Mouse (Mus musculus) ES-Bruce4 (cell line): Measurements from ENCODE around the gene Rnf32. TPM values are rescaled to one million over a fixed set of nuclear protein-coding genes. Genes with fewer than 3 reads are reported as not detected.

ENCODE experiments used
- H3K27ac ChIP-seq: 2 replicates; pipeline ENCODE4 v1.5.1; 2012; ENCODE audit warnings: low read length, inconsistent platforms; ENCODE audit not compliant: insufficient read depth
- H3K27me3 ChIP-seq: 2 replicates; pipeline ENCODE4 v1.6.1; 2012; ENCODE audit warnings: mild to moderate bottlenecking, low read length, inconsistent platforms; ENCODE audit not compliant: control insufficient read depth, poor library complexity, insufficient read depth, severe bottlenecking
- H3K36me3 ChIP-seq: 2 replicates; pipeline ENCODE4 v1.6.1; 2012; ENCODE audit warnings: inconsistent platforms, mild to moderate bottlenecking, low read length, moderate library complexity; ENCODE audit not compliant: control insufficient read depth, poor library complexity, insufficient read depth, severe bottlenecking
- H3K4me1 ChIP-seq: one replicate; pipeline ENCODE4 v1.8.1; 2011; ENCODE audit warnings: low read length; ENCODE audit not compliant: control insufficient read depth, insufficient read depth
- H3K4me3 ChIP-seq: 2 replicates; pipeline ENCODE4 v1.5.1; 2011; ENCODE audit warnings: low read depth, mild to moderate bottlenecking, low read length
- H3K9ac ChIP-seq: 2 replicates; pipeline ENCODE4 v1.6.1; 2012; ENCODE audit warnings: low read depth, mild to moderate bottlenecking, inconsistent platforms; ENCODE audit not compliant: poor library complexity, severe bottlenecking
- H3K9me3 ChIP-seq: replicated peaks from 2 replicates; pipeline ENCODE4 v1.6.1; 2012; ENCODE audit warnings: mild to moderate bottlenecking, low read length, inconsistent platforms; ENCODE audit not compliant: control insufficient read depth, poor library complexity, insufficient read depth, severe bottlenecking
- CTCF ChIP-seq: IDR thresholded peaks from one replicate; pipeline ENCODE4 v1.8.1; 2011; ENCODE audit warnings: low read depth, low read length
- EP300 ChIP-seq: IDR thresholded peaks from 2 replicates; pipeline ENCODE4 v1.6.1; 2011; ENCODE audit warnings: low read depth, low read length; ENCODE audit not compliant: insufficient read depth
- POLR2A ChIP-seq: IDR thresholded peaks from one replicate; pipeline ENCODE4 v1.8.1; 2011; ENCODE audit warnings: low read length; ENCODE audit not compliant: insufficient read depth
- polyA plus RNA-seq: library from polyadenylated mRNA; stranded (reverse); fragments of >200 nt; gene quantifications from 2 replicates; pipeline ENCODE4 v1.2.4, GENCODE M21; 2011; ENCODE audit warnings: low read depth; ENCODE audit not compliant: missing spikeins, insufficient read depth, insufficient read length

Gene Rnf32
- polyA plus RNA-seq, 1 experiment: 7.7 TPM

GRCm38 (mm10) chr5:29250795-29251495 lies 55.2 kb downstream of the Rnf32 start:
- H3K36me3 ChIP-seq: no peaks in the 10 kb centered on the region
- H3K4me1 ChIP-seq: no peaks in the 10 kb centered on the region

GRCm38 (mm10) chr5:29251496-29251873 lies 55.7 kb downstream of the Rnf32 start:
- Histone ChIP-seq H3K27ac (no peak overlapping the region), H3K9ac (no peak overlapping the region), H3K4me3 (no peak overlapping the region), H3K9me3 (no peaks in the 10 kb centered on the region), H3K36me3 (no peaks in the 10 kb centered on the region), H3K27me3 (no peaks in the 10 kb centered on the region), H3K4me1 (no peaks in the 10 kb centered on the region)
- TF ChIP-seq EP300 (no peak), CTCF (no peak), POLR2A (no peak)

More at GRCm38 (mm10) chr5:29250795-29251495, 55.2 kb downstream of the Rnf32 start:
- TF ChIP-seq CTCF: no peak
- no peak for TF ChIP-seq EP300
- TF ChIP-seq POLR2A: no peak
- H3K4me3 ChIP-seq: no peak overlapping the region
- H3K9me3 ChIP-seq: no peaks in the 10 kb centered on the region
- H3K27ac ChIP-seq: no peak overlapping the region
- H3K27me3 ChIP-seq: no peaks in the 10 kb centered on the region
- H3K9ac ChIP-seq: no peak overlapping the region

DNA sequence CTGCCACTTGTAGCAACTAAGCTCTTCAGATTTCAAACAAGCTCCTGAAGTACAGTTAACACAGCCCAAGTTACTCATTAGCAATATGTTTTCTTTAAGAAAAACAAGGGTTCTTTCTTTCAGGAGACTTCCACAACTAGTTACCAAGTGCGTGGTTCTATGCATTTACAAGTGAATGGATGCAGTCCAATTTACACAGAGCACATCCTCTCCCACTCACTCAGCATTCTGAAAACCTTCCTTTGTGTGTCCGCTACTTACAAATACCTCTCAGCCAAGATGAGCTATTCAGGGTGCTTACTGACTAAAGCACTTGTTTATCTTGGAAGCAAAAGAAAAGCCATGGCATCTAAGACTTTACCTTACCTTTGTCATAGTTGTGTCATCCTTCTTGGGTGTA lies 58.1 kb downstream of the Rnf32 start:
- no peaks in the 10 kb centered on the region for H3K4me1 ChIP-seq
- H3K27ac ChIP-seq: no peak overlapping the region
- TF ChIP-seq EP300: no peak
- TF ChIP-seq POLR2A: no peak
- TF ChIP-seq CTCF: no peak

GRCm38 (mm10) chr5:29270879-29271278 lies 75.1 kb downstream of the Rnf32 start:
- Histone ChIP-seq H3K4me3 (no peak overlapping the region), H3K27me3 (no peaks in the 10 kb centered on the region), H3K9ac (no peak overlapping the region)

More for the DNA sequence above, 58.1 kb downstream of the Rnf32 start:
- no peak overlapping the region for H3K4me3 ChIP-seq
- no peaks in the 10 kb centered on the region for H3K9me3 ChIP-seq
- no peak overlapping the region for H3K9ac ChIP-seq
- H3K36me3 ChIP-seq: no peaks in the 10 kb centered on the region
- no peaks in the 10 kb centered on the region for H3K27me3 ChIP-seq

DNA sequence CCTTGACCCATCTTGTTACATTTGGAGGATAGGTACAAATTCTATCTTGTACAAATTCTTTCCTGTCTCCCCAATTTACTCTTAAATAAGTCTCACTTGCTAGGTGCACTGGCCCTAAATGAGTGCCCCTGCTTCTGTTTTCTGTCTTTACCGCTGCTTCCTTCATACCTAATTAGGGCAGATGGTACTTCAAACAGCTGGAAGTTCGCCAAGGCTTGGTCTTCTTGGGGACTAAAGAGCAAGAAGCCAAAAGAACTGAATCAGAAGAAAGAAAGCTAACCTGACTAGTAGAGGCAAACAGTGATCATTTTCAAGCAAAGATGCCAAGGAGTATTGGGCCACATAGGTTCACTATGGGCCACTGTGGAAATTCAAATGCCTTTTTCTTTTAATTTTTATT lies 77.6 kb downstream of the Rnf32 start:
- Histone ChIP-seq H3K9ac (no peak overlapping the region), H3K4me1 (no peaks in the 10 kb centered on the region), H3K9me3 (no peaks in the 10 kb centered on the region), H3K4me3 (no peak overlapping the region), H3K27me3 (no peaks in the 10 kb centered on the region), H3K36me3 (no peaks in the 10 kb centered on the region), H3K27ac (no peak overlapping the region)
- TF ChIP-seq POLR2A (no peak), EP300 (no peak)

More at GRCm38 (mm10) chr5:29270879-29271278, 75.1 kb downstream of the Rnf32 start:
- no peaks in the 10 kb centered on the region for H3K9me3 ChIP-seq
- H3K4me1 ChIP-seq: no peaks in the 10 kb centered on the region
- no peak overlapping the region for H3K27ac ChIP-seq
- TF ChIP-seq POLR2A (no peak), CTCF (peak; percentile 10), EP300 (no peak)
- H3K36me3 ChIP-seq: no peaks in the 10 kb centered on the region

GRCm38 (mm10) chr5:29274746-29275145 lies 79.0 kb downstream of the Rnf32 start:
- Histone ChIP-seq H3K9me3 (no peaks in the 10 kb centered on the region), H3K36me3 (no peaks in the 10 kb centered on the region), H3K4me3 (no peak overlapping the region), H3K4me1 (no peaks in the 10 kb centered on the region), H3K27ac (no peak overlapping the region), H3K27me3 (no peaks in the 10 kb centered on the region), H3K9ac (no peak overlapping the region)
- no peak for TF ChIP-seq EP300
- no peak for TF ChIP-seq CTCF
- TF ChIP-seq POLR2A: no peak

Other genes with a start within 250 kb of the Rnf32 start
- 8.3 and 11.1 TPM in 2 replicates for gene Lmbr1, start 182.4 kb downstream of the Rnf32 start, polyA plus RNA-seq
- gene Nom1, start 238.7 kb downstream of the Rnf32 start, polyA plus RNA-seq: 12.2 and 15.0 TPM in 2 replicates